Mouse (Mus musculus): ENCODE data around the gene Aida. TPM values are rescaled to one million over a fixed set of nuclear protein-coding genes. Genes with fewer than 3 reads are reported as not detected.
A peak's percentile ranks its signal among the peaks of the same experiment; 100 is the strongest.

Aida gene
- 10 to 100 TPM; 47.8 to 47.9 TPM for total RNA-seq (2021)
- long read RNA-seq, experiment 1, full-length matches to known transcripts = 7 of 12 reads
- long read RNA-seq, experiment 1, partial matches to known transcripts = 0 of 12 reads
- long read RNA-seq, experiment 1, other reads (novel, unspliced or antisense) = 5 of 12 reads
- long read RNA-seq, experiment 2, full-length matches to known transcripts = 6 of 11 reads
- long read RNA-seq, experiment 2, partial matches to known transcripts = 1 of 11 reads
- long read RNA-seq, experiment 2, other reads (novel, unspliced or antisense) = 4 of 11 reads

DNA sequence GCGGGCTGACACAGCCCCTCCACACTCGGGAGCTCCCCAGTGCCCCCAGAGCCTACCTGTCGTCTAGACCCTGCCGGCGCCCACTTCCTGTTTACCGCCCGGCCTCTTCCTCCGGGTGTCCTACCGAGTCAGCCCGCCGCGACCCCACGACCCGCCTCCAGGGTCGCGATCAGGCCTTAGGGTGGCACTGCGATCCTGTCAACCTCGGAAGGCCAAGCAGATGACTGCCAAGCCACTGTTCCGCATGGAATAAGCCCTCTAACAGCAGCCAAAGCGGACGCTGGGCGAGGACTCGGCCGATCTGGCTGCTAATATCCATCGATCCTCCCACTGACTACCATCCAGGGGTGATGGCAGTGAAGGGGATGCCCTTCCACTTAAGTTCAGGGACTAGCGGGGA is at the start of gene Aida:
Aida (plus strand) TSS at position 126 of the 400 bp plus-strand sequence.
- Histone ChIP-seq H3K4me3 (peak within 1 kb of the TSS; percentile 61), H3K27ac (peak within 1 kb of the TSS; percentile 89)
- TF ChIP-seq CTCF (conservative IDR thresholded peaks at IDR 0.05) = peak; percentile 36
- DNase-seq (ENCODE audit: low spot score in 2 of 2) = peak in 1 of 2 experiments; percentile 29

DNA sequence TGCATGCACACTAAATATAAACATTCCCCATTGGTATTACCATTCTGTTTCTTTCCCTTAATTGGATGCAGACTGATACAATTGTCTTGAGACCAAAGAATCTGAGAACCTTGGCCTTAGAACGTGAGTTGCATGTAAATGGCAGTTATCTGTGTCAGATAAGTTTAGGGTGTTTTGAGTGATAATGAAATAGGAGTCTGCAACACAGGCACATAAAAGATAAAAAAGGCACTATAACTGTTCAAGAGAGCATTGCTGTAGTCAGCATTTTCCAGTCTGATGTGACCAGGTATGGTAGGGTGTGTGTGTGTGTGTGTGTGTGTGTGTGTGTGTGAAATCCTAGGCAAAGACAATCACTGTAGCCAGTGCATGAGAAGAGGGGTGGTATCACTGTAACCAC is 48.2 kb upstream of the Aida start:
- H3K27ac ChIP-seq = no peak overlapping the region
- DNase-seq (ENCODE audit: low spot score in 2 of 2) = no peak
- no peak for TF ChIP-seq CTCF (conservative IDR thresholded peaks at IDR 0.05)
- H3K4me3 ChIP-seq = no peak overlapping the region

DNA sequence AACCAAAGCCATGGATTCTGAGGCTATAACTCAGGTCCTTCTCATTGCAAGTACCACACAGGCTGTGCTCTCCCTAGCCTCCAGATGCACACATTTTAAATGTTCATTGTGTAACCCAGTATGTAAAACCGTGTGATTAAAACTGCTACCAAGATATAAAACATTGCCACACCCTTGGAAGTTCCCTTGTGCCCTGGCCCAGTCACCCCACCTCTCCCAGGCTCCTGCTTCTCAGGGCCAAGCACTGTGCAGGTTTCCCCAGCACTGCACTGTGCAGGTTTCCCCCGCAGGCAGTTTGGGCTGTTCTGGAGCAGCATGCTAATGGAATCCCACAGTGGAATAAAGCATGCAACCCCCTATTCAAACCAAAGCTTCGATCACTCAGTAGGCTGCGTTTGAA is 45.8 kb upstream of the Aida start:
- Histone ChIP-seq H3K4me3 (no peak overlapping the region), H3K27ac (no peak overlapping the region)
- TF ChIP-seq CTCF (conservative IDR thresholded peaks at IDR 0.05) = no peak
- no peak for DNase-seq (ENCODE audit: low spot score in 2 of 2)

DNA sequence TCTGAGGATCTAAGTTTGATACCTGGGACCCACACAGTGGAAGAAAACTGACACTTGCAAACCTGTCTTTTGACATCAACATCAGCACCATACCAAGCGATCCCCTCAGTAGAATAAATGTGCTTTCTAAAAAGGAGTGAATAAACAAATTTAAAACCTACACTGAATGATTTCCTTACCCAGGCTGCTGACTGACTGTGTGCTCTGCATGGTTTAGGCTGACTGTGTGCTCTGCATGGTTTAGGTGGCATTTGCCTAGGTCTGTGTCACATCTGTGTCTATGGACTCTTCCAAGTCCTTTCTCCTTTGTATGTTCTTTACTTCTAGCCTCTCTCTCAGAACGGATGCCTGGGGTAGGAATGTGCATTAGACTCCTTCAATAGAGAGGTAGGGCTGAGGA is 44.6 kb upstream of the Aida start:
- Histone ChIP-seq H3K4me3 (no peak overlapping the region), H3K27ac (no peak overlapping the region)
- DNase-seq (ENCODE audit: low spot score in 2 of 2) = no peak
- no peak for TF ChIP-seq CTCF (conservative IDR thresholded peaks at IDR 0.05)

DNA sequence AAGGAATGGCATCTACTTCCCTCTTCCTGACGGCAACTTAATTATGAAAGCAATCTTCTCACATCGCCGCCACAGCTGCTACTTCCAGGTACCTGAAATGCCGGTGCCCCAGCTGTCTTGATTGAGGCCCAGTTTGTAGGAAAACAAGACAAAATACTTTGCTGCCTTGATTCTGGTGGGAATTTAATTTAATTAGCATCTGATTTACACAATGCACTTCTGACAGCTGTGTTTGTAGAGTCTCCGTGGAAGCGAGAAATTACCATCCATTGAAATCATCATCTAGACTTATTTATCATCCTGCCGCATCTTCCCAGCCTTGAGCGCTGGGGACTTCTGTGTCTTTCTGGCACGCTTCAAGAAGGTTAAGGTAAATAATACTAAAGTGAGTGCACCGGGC is 43.8 kb upstream of the Aida start:
- Histone ChIP-seq H3K4me3 (no peak overlapping the region), H3K27ac (no peak overlapping the region)
- no peak for TF ChIP-seq CTCF (conservative IDR thresholded peaks at IDR 0.05)
- no peak for DNase-seq (ENCODE audit: low spot score in 2 of 2)

DNA sequence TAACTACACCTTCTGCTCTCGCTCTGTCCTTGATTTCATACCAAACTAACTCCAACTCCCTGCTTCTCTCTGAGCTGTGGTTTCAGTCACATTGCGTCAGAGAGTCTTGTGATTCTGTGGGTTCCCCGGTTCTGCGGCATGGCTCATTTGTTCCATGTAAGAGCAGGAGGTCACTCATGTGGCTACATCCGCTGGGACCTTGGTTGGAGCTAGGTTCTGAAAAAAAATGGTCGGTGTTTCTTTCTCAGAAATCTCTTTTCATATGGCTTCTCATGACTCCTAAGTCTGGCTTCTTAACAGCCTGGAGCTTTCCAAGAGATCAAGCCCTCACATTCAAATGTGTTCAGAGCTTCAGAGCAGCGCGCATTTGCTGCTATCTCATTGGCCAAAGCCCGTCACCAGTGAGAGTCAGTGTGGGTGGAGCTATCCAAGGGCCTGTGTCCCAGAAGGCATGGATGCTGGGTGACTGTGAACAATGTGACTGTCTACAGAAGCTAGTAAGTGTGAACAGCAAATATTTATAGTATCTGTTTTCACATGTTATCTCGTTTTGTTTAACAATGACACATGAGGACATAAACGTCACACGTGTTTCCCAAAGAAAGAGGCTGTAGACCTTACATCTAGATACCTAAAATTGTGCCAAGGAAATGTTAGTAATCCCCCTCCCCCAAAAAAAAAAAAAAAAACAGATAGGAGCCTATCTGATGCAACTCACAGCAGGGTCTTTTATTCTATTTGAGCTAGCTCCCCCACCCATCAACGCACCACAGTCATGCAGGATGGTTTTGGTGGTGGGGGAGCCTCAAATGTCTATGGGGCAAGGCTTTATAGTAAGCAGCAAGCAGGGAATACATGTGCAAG is 32.0 kb upstream of the Aida start:
- H3K27ac ChIP-seq = no peak overlapping the region
- no peak for DNase-seq (ENCODE audit: low spot score in 2 of 2)
- TF ChIP-seq CTCF (conservative IDR thresholded peaks at IDR 0.05) = no peak

DNA sequence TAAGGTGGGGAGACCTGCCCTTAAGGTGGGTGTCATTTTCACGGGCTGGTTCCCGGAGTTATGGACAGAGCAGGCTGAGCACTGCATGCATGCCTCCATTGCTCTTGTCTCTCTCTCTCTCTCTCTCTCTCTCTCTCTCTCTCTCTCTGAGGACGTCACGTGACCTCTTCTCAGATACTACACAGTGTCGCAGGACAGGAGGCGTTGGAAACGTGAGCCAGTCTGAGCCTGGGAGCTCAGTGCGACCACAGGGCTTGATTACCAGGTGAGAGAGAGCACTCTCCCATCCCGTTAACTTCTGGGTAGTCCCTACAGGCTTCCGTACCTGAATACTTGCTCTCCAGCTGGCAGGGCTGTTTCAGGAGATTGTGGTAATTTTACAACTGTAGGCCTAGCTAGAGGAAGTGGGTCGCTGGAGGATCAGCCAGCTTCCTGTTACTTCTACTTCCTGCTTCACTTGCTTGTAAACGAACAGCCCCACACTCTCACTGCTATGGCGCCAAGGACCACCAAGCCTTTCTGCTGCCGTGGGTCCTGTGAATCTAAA is 30.4 kb upstream of the Aida start:
- TF ChIP-seq CTCF (conservative IDR thresholded peaks at IDR 0.05) = no peak
- Histone ChIP-seq H3K27ac (no peak overlapping the region), H3K4me3 (no peak overlapping the region)
- no peak for DNase-seq (ENCODE audit: low spot score in 2 of 2)

More for the DNA sequence above, 32.0 kb upstream of the Aida start:
- no peak overlapping the region for H3K4me3 ChIP-seq

DNA sequence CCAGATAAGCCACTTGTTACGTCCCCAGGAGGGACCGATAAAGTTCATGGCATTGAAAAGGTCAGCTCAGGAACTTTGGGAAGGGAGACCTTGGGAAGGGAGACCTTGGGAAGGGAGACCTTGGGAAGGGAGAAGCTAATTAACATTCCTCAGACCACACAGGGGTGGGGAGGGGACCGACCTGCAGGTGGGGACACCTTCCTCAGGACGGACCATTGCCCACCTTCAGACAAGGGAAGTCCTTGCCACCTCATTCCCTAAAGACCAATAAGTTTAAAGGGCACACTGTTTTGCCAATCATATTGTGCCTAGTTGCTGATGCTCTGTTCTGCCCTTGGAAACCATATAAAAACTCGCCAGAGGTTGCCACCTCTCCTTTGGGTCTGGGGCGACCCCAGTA is 28.7 kb upstream of the Aida start:
- Histone ChIP-seq H3K4me3 (no peak overlapping the region), H3K27ac (no peak overlapping the region)
- DNase-seq (ENCODE audit: low spot score in 2 of 2) = no peak
- no peak for TF ChIP-seq CTCF (conservative IDR thresholded peaks at IDR 0.05)

DNA sequence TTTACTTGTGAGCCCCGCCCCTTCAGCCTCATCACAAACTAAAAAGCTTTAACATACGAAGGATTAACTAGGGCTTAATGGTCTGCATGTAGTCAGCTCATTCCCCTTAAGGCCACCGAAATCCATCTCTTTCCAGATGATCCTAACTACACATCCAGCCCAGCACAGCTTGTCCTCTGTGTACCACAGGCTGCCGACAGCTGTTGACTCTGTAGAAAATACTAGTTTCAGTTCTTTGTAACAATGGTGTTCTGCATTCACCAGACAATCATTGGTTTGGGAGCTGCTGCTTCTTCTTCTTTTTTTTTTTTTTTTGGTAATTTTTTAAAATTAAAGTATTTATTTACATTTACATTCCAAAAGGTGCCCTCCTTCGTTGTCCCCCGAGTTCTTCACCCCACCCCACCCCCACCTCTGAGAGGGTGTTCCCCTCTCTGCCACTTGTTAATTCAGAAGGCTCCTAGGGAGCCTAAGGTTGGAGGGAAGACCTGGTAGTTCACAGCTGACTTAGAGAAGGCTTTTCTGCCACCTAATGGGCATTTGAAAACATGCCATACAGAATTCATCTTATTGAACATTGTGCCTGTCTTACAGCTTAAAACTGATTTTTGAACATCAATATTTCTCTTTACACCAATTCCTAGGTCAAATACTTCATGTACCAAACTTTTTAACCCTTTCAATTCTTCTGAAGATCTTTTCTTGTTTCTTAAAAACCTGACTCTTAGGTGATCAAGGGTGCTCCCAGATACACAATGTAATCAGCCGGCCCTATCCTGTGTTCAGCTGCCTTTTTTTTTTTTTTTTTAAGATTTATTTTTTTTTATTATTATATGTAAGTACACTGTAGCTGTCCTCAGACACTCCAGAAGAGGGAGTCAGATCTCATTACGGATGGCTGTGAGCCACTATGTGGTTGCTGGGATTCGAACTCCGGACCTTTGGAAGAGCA is 23.2 kb upstream of the Aida start:
- DNase-seq (ENCODE audit: low spot score in 2 of 2) = no peak

DNA sequence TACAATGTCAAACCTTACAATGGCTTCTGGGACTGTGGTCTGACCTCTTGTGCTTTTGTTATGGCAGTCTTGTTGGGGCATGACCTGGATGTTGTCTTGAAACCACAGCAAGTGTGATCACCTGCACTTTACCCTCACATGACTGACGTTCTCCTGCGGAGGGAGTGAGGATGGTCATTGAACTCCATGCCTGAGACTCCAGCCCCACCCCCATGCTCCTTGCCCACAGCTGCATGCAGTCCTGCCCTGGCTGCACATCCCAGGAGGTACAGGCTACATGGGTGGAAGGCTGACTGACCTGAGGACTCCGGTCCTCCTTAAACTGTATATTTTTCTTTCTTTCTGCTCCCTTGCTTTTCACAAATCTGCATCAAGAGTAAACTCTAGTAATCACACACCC is 22.0 kb upstream of the Aida start:
- Histone ChIP-seq H3K27ac (no peak overlapping the region), H3K4me3 (no peak overlapping the region)
- no peak for TF ChIP-seq CTCF (conservative IDR thresholded peaks at IDR 0.05)
- DNase-seq (ENCODE audit: low spot score in 2 of 2) = no peak

More for the DNA sequence above, 23.2 kb upstream of the Aida start:
- Histone ChIP-seq H3K4me3 (no peak overlapping the region), H3K27ac (no peak overlapping the region)
- TF ChIP-seq CTCF (conservative IDR thresholded peaks at IDR 0.05) = peak; percentile 76

DNA sequence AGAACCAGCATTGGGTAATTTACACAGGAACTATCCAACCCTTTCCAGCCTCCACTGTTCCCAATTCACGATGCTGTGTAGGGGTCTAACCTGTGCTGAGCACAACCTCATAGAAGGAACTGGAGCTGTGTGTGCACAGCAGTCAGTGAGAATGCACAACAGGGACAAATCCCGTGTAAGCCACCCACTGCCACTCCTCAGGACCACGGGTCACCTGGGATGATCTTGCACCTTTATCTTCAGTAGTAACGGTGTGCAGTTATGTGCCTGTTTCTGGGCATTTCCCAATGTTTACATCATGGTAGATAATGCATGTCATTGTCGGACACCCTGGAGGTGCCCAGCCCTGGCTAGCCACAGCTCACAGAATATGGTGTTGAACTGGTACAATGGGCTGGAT is 20.6 kb upstream of the Aida start:
- DNase-seq (ENCODE audit: low spot score in 2 of 2) = no peak
- Histone ChIP-seq H3K27ac (no peak overlapping the region), H3K4me3 (no peak overlapping the region)
- TF ChIP-seq CTCF (conservative IDR thresholded peaks at IDR 0.05) = no peak

DNA sequence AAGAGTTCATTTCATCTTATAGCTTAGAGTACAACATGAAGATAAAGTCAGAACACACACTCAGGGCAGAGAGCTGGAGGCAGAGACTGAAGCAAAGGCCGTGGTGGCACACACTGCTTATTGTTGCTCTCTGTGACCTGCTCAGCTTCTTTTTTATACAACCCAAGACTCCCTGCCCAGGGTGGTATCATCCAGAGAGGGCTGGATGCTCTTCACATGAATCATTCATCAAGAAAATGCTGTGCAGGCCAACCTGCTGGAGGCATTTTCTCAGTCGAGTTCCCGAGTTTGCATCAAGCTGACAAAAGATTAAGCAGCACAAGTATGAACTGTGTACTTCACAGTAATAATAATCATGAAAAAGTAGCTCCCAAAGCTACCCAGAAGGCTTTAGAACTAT is 8.0 kb upstream of the Aida start:
- Histone ChIP-seq H3K4me3 (no peak overlapping the region), H3K27ac (no peak overlapping the region)
- DNase-seq (ENCODE audit: low spot score in 2 of 2) = no peak
- TF ChIP-seq CTCF (conservative IDR thresholded peaks at IDR 0.05) = no peak

Data from layer of hippocampus, adult 2 months (tissue).